Mouse (Mus musculus) yolk sac, embryonic 10.5 days (tissue): Measurements from ENCODE around the gene Olfr1414.
"Not testable (repeated sequence)": the region's sequence is repeated elsewhere in the genome, so short reads cannot be mapped to it uniquely, and the experiment has no call there.

Experiments used
- DNase-seq: peaks from one replicate; pipeline ENCODE4 v3.0.0-alpha.2; 2017; ENCODE audit warnings: low spot score

Olfr1414 gene

GRCm38 (mm10) chr1:92518561-92518960 is at the start of gene Olfr1414:
Gene Olfr1414 (minus strand): TSS chr1:92518661.
- no peak for DNase-seq

- no peak for DNase-seq
Observed at GRCm38 (mm10) chr1:92545929-92546328, 27.5 kb upstream of the Olfr1414 start.

- DNase-seq: no peak
Observed at GRCm38 (mm10) chr1:92539071-92539470, 20.6 kb upstream of the Olfr1414 start.

- no peak for DNase-seq
Observed at GRCm38 (mm10) chr1:92536972-92537371, 18.5 kb upstream of the Olfr1414 start.

GRCm38 (mm10) chr1:92523764-92524163 is 5.3 kb upstream of the Olfr1414 start:
- no peak for DNase-seq

- DNase-seq: peak; percentile 13
Observed at GRCm38 (mm10) chr1:92521376-92521775, 2.9 kb upstream of the Olfr1414 start.

- DNase-seq: no peak
Observed at GRCm38 (mm10) chr1:92519046-92519445, 585 bp upstream of the Olfr1414 start.

- no peak for DNase-seq
Observed at GRCm38 (mm10) chr1:92515390-92515789, 3.1 kb downstream of the Olfr1414 start.

GRCm38 (mm10) chr1:92511646-92512045 is 6.8 kb downstream of the Olfr1414 start:
- DNase-seq: not testable (repeated sequence)

- no peak for DNase-seq
Observed at GRCm38 (mm10) chr1:92496001-92496400, 22.5 kb downstream of the Olfr1414 start, which contains the start of gene Olfr1415. Gene Olfr1415 (minus strand): TSS chr1:92496101.

GRCm38 (mm10) chr1:92485013-92485412 is 33.4 kb downstream of the Olfr1414 start, which contains the start of gene Olfr1416:
Gene Olfr1416 (minus strand): TSS chr1:92485113.
- no peak for DNase-seq

- no peak for DNase-seq
Observed at GRCm38 (mm10) chr1:92474066-92474578, 44.3 kb downstream of the Olfr1414 start.

GRCm38 (mm10) chr1:92473165-92474041 is 45.1 kb downstream of the Olfr1414 start, which contains the start of gene Ndufa10:
Gene Ndufa10 (minus strand): TSS chr1:92473860.
- peak; percentile 92 for DNase-seq

- DNase-seq: no peak
Observed at GRCm38 (mm10) chr1:92468891-92469290, 49.6 kb downstream of the Olfr1414 start.

GRCm38 (mm10) chr1:92458416-92458815 is 60.0 kb downstream of the Olfr1414 start:
- no peak for DNase-seq

GRCm38 (mm10) chr1:92457758-92458157 is 60.7 kb downstream of the Olfr1414 start:
- DNase-seq: no peak
